Mouse (Mus musculus): ENCODE data around the gene Plin5. TPM values are rescaled to one million over a fixed set of nuclear protein-coding genes. Genes with fewer than 3 reads are reported as not detected.

Plin5 gene
- total and polyA plus RNA-seq, 2 experiments, result 19.2 to 42.7 TPM

DNA sequence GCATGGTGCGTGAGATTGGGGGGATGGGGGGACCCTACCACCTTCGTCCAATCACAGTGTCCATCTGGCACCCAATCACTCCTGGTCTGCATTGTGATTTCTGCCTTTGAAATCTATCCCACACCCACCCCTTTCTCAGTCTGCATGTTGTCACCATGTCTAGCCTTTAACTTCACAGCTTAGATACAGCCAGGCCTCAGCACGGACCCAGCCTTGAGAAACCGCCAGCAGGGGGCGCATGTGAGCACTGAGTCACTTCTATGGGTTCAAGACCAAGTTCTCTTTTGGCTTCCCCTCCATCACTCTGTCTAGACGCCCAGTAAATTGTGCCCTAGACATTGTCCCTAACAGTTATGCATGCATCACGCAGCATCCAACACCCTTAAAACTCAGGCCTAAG, 14.4 kb upstream of the Plin5 start:
- H3K27ac ChIP-seq (replicated peaks; ENCODE audit: insufficient read depth, low read depth, low read length), result no peak overlapping the region
- H3K4me3 ChIP-seq (ENCODE audit: insufficient read depth, low read depth, low read length), result no peak overlapping the region
- no peak overlapping the region for H3K9ac ChIP-seq (ENCODE audit: low read depth, low read length)
- H3K27me3 ChIP-seq (ENCODE audit: control insufficient read depth, insufficient read depth, low read length), result no peaks in the 10 kb centered on the region
- WGBS, result 48% methylated on average over 7 of the region's 7 CpGs
- H3K4me1 ChIP-seq (ENCODE audit: control insufficient read depth, insufficient read depth, low read length), result peaks cover 5% of the 10 kb centered on the region; the same call in 1 of the 2 replicates
- no peaks in the 10 kb centered on the region for H3K36me3 ChIP-seq (ENCODE audit: control insufficient read depth, insufficient read depth, low read length)
- peak; percentile 26 for DNase-seq (ENCODE audit: extremely low read depth, low read depth, low spot score)
- TF ChIP-seq POLR2A (IDR thresholded peaks at IDR 0.05; ENCODE audit: extremely low read depth, insufficient read depth, low read length), result no peak
- peak; percentile 88 for TF ChIP-seq CTCF (IDR thresholded peaks at IDR 0.05; ENCODE audit: low read depth, low read length)
- H3K79me2 ChIP-seq (ENCODE audit: control insufficient read depth, insufficient read depth, low read length), result no peaks in the 10 kb centered on the region

DNA sequence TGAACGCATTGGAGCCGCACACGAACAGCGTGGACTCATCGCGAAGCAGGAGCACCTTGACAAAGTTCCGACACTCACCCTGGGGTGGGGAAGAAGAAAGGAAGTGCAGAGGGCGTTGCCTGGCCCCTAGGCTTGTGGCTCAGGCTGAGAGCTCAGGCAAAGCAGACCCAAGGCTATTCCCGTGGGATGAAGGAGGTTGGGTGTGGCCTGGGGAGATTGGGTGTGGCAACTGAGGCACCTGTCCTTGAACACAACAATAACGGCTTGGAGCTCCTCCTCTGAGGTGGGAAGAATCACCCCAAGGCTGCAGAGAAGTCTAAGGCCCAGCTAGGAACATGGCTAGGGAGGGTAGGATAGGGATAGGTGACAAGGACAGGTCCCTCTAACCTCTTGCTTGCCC, 13.7 kb upstream of the Plin5 start:
- Histone ChIP-seq H3K79me2 (ENCODE audit: control insufficient read depth, insufficient read depth, low read length) (no peaks in the 10 kb centered on the region), H3K4me1 (ENCODE audit: control insufficient read depth, insufficient read depth, low read length) (peaks cover 5% of the 10 kb centered on the region; the same call in 1 of the 2 replicates), H3K36me3 (ENCODE audit: control insufficient read depth, insufficient read depth, low read length) (no peaks in the 10 kb centered on the region), H3K4me3 (ENCODE audit: insufficient read depth, low read depth, low read length) (no peak overlapping the region), H3K27ac (replicated peaks; ENCODE audit: insufficient read depth, low read depth, low read length) (no peak overlapping the region), H3K27me3 (ENCODE audit: control insufficient read depth, insufficient read depth, low read length) (no peaks in the 10 kb centered on the region), H3K9ac (ENCODE audit: low read depth, low read length) (no peak overlapping the region)
- DNase-seq (ENCODE audit: extremely low read depth, low read depth, low spot score), result no peak
- TF ChIP-seq CTCF (IDR thresholded peaks at IDR 0.05; ENCODE audit: low read depth, low read length) (no peak), POLR2A (IDR thresholded peaks at IDR 0.05; ENCODE audit: extremely low read depth, insufficient read depth, low read length) (no peak)
- WGBS, result 96% methylated on average over 10 of the region's 10 CpGs

DNA sequence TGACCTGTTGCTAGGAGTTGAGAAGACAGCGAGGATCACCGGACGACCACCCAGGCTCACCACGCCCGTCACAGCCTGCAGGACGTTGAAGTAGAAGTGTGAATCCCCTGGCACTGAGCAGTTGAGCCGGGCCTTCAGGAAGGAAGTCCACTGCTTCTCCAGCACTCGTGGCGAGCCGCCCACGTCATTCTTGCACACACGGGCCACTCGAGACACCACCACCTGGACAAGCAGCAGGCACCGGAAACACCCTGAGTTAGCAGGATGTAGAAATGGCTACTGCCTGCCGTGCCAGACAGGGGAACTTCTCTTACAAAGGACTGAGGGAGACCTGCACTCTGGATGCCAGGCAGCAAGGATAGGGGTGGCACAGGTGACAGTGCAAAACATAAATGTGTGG, 10.8 kb upstream of the Plin5 start:
- Histone ChIP-seq H3K9ac (ENCODE audit: low read depth, low read length) (no peak overlapping the region), H3K4me1 (ENCODE audit: control insufficient read depth, insufficient read depth, low read length) (0 out of 2 replicates have a peak, but pooled peaks cover 2% of the 10 kb centered on the region), H3K27me3 (ENCODE audit: control insufficient read depth, insufficient read depth, low read length) (no peaks in the 10 kb centered on the region), H3K36me3 (ENCODE audit: control insufficient read depth, insufficient read depth, low read length) (no peaks in the 10 kb centered on the region), H3K4me3 (ENCODE audit: insufficient read depth, low read depth, low read length) (no peak overlapping the region), H3K79me2 (ENCODE audit: control insufficient read depth, insufficient read depth, low read length) (peaks cover 5% of the 10 kb centered on the region; the same call in 1 of the 2 replicates), H3K27ac (replicated peaks; ENCODE audit: insufficient read depth, low read depth, low read length) (no peak overlapping the region)
- WGBS, result 81% methylated on average over 15 of the region's 15 CpGs
- no peak for DNase-seq (ENCODE audit: extremely low read depth, low read depth, low spot score)
- TF ChIP-seq POLR2A (IDR thresholded peaks at IDR 0.05; ENCODE audit: extremely low read depth, insufficient read depth, low read length), result no peak
- no peak for TF ChIP-seq CTCF (IDR thresholded peaks at IDR 0.05; ENCODE audit: low read depth, low read length)

DNA sequence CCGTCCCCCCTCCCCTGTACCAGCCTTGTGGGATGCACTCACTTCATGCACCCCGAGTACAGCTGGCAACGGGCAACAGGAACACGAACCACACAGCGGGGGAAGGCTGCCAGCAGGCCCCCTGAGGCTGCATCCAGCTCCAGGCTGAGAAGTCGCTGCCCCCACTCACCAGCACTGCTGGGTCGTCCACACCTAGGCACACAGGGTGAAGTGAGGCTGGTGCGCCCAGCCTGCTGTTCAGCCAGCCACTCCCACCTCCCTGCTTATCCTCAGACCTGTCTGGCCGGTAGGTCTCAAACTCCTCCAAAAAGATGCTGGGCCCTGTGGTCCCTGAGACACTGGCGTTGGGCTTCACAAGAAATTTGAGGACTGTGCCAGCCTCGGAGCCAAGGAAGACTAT, 8.8 kb upstream of the Plin5 start:
- WGBS, result 93% methylated on average over 11 of the region's 11 CpGs
- Histone ChIP-seq H3K27me3 (ENCODE audit: control insufficient read depth, insufficient read depth, low read length) (no peaks in the 10 kb centered on the region), H3K27ac (replicated peaks; ENCODE audit: insufficient read depth, low read depth, low read length) (no peak overlapping the region), H3K36me3 (ENCODE audit: control insufficient read depth, insufficient read depth, low read length) (no peaks in the 10 kb centered on the region), H3K79me2 (ENCODE audit: control insufficient read depth, insufficient read depth, low read length) (peaks cover 5% of the 10 kb centered on the region; the same call in 1 of the 2 replicates), H3K4me1 (ENCODE audit: control insufficient read depth, insufficient read depth, low read length) (peaks cover 5% of the 10 kb centered on the region), H3K9ac (ENCODE audit: low read depth, low read length) (no peak overlapping the region), H3K4me3 (ENCODE audit: insufficient read depth, low read depth, low read length) (no peak overlapping the region)
- no peak for DNase-seq (ENCODE audit: extremely low read depth, low read depth, low spot score)
- TF ChIP-seq POLR2A (IDR thresholded peaks at IDR 0.05; ENCODE audit: extremely low read depth, insufficient read depth, low read length) (no peak), CTCF (IDR thresholded peaks at IDR 0.05; ENCODE audit: low read depth, low read length) (no peak)

DNA sequence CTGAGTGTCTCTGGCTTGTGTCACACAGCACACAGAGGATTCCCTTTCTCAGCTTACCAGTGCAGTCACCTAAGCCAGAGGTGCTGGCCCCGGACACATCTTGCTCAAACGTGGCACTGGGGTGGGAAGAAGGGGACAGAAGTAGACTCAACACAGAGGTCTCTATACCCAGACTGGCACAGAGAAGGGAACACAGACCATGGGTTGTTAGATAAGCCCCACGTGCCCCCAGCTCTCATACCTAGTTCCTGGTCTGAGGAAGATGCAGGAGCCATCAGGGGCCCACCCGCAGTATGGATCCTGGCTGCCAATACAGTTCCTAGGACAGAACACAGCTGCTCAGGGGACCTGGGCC, 7.9 kb upstream of the Plin5 start:
- Histone ChIP-seq H3K27ac (replicated peaks; ENCODE audit: insufficient read depth, low read depth, low read length) (no peak overlapping the region), H3K79me2 (ENCODE audit: control insufficient read depth, insufficient read depth, low read length) (peaks cover 10% of the 10 kb centered on the region; the same call in 1 of the 2 replicates), H3K36me3 (ENCODE audit: control insufficient read depth, insufficient read depth, low read length) (no peaks in the 10 kb centered on the region), H3K4me1 (ENCODE audit: control insufficient read depth, insufficient read depth, low read length) (peaks cover 5% of the 10 kb centered on the region), H3K9ac (ENCODE audit: low read depth, low read length) (no peak overlapping the region), H3K27me3 (ENCODE audit: control insufficient read depth, insufficient read depth, low read length) (no peaks in the 10 kb centered on the region), H3K4me3 (ENCODE audit: insufficient read depth, low read depth, low read length) (no peak overlapping the region)
- no peak for TF ChIP-seq POLR2A (IDR thresholded peaks at IDR 0.05; ENCODE audit: extremely low read depth, insufficient read depth, low read length)
- TF ChIP-seq CTCF (IDR thresholded peaks at IDR 0.05; ENCODE audit: low read depth, low read length), result no peak
- WGBS, result 97% methylated on average over 4 of the region's 4 CpGs
- no peak for DNase-seq (ENCODE audit: extremely low read depth, low read depth, low spot score)

DNA sequence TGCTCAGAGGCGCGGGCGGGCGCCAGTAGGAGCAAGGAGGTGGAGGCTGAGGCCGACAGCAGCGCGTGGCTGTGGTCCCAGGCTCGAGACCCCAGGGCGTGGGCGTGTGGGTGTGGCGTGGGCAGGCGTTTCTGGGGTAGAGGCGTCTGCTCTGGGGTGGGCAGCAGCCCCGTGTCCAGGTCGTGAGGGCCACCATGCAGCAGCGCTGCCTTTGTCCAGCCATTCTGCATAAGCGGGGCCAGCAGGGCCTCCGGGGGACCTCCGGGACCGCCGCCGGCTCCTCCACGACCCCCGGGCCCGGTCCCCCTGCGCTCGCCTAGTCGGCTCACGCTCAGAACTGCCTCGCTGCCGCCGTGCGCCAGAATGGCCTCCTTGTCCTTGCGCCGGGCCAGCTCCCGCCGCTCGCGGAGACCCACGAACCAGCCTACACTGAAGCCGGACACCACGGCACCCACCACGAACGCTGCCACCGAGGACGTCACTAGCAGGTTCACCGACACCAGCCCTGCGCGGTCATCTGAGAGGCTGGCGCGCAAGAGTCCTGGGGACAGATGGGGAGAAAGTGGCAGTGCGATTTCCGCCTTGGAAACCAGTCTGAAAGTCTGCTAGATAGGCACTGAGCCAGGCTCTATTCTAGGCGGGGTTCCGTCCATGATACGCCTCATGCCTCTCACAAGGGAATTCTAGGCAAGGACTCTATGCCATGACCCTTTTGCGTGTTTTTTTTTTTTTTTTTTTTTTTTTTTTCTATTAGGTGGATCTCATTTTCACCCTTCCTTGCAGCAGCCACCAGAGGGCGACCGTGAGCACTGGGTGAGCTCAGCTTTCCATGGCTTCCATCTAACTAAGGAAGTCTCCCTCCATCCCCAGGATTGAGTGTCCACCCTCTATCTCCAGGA, 7.2 kb upstream of the Plin5 start:
- peaks cover 10% of the 10 kb centered on the region; the same call in 1 of the 2 replicates for H3K79me2 ChIP-seq (ENCODE audit: control insufficient read depth, insufficient read depth, low read length)
- WGBS, result 23% methylated on average over 59 of the region's 59 CpGs
- TF ChIP-seq CTCF (IDR thresholded peaks at IDR 0.05; ENCODE audit: low read depth, low read length), result peak; percentile 88
- peak; percentile 72; the same call in 1 of the 2 replicates for TF ChIP-seq POLR2A (IDR thresholded peaks at IDR 0.05; ENCODE audit: extremely low read depth, insufficient read depth, low read length)
- H3K36me3 ChIP-seq (ENCODE audit: control insufficient read depth, insufficient read depth, low read length), result no peaks in the 10 kb centered on the region
- H3K27ac ChIP-seq (replicated peaks; ENCODE audit: insufficient read depth, low read depth, low read length), result peak overlapping the region; percentile 92
- peak overlapping the region; percentile 94 for H3K9ac ChIP-seq (ENCODE audit: low read depth, low read length)
- no peaks in the 10 kb centered on the region for H3K27me3 ChIP-seq (ENCODE audit: control insufficient read depth, insufficient read depth, low read length)
- DNase-seq (ENCODE audit: extremely low read depth, low read depth, low spot score), result peak; percentile 91
- peaks cover 7% of the 10 kb centered on the region for H3K4me1 ChIP-seq (ENCODE audit: control insufficient read depth, insufficient read depth, low read length)
- peak overlapping the region; percentile 57 for H3K4me3 ChIP-seq (ENCODE audit: insufficient read depth, low read depth, low read length)

Data from liver, adult 2 months (tissue).